Mouse (Mus musculus): Measurements from ENCODE around the gene Mettl7a3. TPM values are rescaled to one million over a fixed set of nuclear protein-coding genes. Genes with fewer than 3 reads are reported as not detected.

The Mettl7a3 gene
- polyA plus RNA-seq, 1 experiment from 2014 or later, result not detected

DNA sequence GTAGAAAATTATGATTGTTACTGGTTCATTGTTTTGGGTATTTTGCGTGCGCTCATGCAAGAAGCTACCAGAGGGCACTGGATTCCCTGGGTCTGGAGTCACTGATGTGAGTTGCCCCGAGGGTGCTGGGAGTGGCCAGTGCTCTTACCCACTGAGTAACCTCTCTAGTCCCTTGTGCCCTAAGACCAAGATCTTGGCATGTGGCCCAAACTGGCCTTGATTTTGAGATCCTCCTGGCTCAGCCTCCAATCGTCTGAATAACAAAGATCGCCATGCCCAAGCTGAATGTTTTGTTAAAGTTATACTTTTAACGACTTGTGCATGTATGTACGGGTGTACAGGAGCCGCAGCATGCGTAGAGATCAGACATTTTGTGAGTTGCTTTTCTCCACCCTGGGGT is 51.0 kb downstream of the Mettl7a3 start:
- Histone ChIP-seq H3K9ac (ENCODE audit: low read length) (no peak overlapping the region), H3K4me1 (ENCODE audit: control insufficient read depth, insufficient read depth, low read length) (0 out of 2 replicates have a peak, but pooled peaks cover 2% of the 10 kb centered on the region), H3K36me3 (ENCODE audit: control insufficient read depth, insufficient read depth, low read length) (no peaks in the 10 kb centered on the region), H3K4me2 (ENCODE audit: low read depth, severe bottlenecking) (no peak overlapping the region), H3K4me3 (ENCODE audit: low read depth, low read length) (no peak overlapping the region), H3K27ac (replicated peaks; ENCODE audit: low read depth, low read length) (no peak overlapping the region), H3K27me3 (ENCODE audit: control insufficient read depth, insufficient read depth, low read length) (no peaks in the 10 kb centered on the region), H3K9me3 (ENCODE audit: control insufficient read depth, low read length) (no peaks in the 10 kb centered on the region)
- DNase-seq (ENCODE audit: low spot score) (no peak), ATAC-seq (ENCODE audit: insufficient number of reproducible peaks, low FRiP score, low TSS enrichment, low read depth) (no peak)
- WGBS, result 89% methylated on average over 9 of the region's 9 CpGs

DNA sequence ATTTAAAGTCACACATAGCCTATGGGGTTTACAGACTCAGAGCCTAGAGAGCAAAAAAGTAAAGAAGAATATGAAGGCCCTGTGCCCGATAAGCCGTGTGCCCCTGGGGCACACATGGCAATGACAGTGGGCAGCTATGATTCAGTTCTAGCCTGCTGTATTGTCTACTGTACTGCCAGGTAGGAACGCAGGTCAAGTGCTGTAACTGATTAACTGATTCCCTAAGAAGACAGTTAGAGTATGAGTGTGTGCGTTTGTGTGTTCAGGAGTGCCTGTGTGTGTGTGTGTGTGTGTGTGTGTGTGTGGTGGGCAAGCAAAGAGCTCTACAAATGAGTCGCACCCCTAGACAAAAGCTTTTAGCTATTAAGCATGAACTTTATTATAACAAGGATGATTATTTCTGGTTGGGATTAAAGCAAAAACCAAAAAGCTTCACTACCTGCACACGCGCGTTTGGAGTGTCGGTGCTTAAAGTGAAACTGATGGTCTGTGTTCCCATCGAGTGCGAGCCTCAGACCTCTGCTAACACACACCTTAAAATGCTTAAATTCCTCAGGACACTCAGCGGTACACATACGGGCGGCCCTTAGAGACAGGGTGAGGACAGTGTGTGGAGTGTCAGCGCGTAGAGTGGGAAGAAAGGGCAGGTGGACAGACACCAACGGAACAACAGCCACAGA is 53.0 kb downstream of the Mettl7a3 start:
- Histone ChIP-seq H3K4me2 (ENCODE audit: low read depth, severe bottlenecking) (no peak overlapping the region), H3K4me1 (ENCODE audit: control insufficient read depth, insufficient read depth, low read length) (0 out of 2 replicates have a peak, but pooled peaks cover 2% of the 10 kb centered on the region), H3K9me3 (ENCODE audit: control insufficient read depth, low read length) (no peaks in the 10 kb centered on the region), H3K4me3 (ENCODE audit: low read depth, low read length) (no peak overlapping the region), H3K36me3 (ENCODE audit: control insufficient read depth, insufficient read depth, low read length) (no peaks in the 10 kb centered on the region), H3K27ac (replicated peaks; ENCODE audit: low read depth, low read length) (no peak overlapping the region), H3K27me3 (ENCODE audit: control insufficient read depth, insufficient read depth, low read length) (no peaks in the 10 kb centered on the region), H3K9ac (ENCODE audit: low read length) (no peak overlapping the region)
- ATAC-seq (ENCODE audit: insufficient number of reproducible peaks, low FRiP score, low TSS enrichment, low read depth) (no peak), DNase-seq (ENCODE audit: low spot score) (no peak)
- WGBS, result 94% methylated on average over 17 of the region's 17 CpGs

DNA sequence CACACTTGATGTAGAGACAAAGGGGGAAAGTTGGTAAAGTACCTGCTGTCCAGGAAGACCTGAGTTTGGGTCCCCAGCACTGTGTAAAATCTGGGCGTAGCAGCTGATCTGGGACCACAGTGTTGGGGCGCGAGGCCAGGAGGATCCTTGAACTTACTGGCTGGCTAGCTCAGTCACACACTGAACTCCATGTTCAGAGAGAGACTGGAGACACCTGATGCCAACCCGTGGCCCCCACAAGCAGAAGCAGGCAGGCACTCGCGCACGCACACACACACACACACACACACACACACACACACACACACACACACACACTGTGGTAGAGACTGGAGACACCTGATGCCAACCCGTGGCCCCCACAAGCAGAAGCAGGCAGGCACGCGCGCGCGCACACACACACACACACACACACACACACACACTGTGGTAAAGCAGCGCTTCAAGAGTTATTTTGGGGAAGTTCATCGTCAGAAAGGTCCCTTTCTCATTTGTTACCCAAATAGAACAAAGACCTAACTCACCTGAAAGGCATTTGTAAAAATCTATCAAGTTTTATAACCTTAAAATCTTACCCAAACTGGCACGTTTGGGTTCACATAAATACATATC is 53.6 kb downstream of the Mettl7a3 start:
- Histone ChIP-seq H3K4me2 (ENCODE audit: low read depth, severe bottlenecking) (no peak overlapping the region), H3K4me1 (ENCODE audit: control insufficient read depth, insufficient read depth, low read length) (0 out of 2 replicates have a peak, but pooled peaks cover 2% of the 10 kb centered on the region), H3K36me3 (ENCODE audit: control insufficient read depth, insufficient read depth, low read length) (no peaks in the 10 kb centered on the region), H3K9me3 (ENCODE audit: control insufficient read depth, low read length) (no peaks in the 10 kb centered on the region), H3K4me3 (ENCODE audit: low read depth, low read length) (no peak overlapping the region), H3K9ac (ENCODE audit: low read length) (no peak overlapping the region), H3K27me3 (ENCODE audit: control insufficient read depth, insufficient read depth, low read length) (no peaks in the 10 kb centered on the region), H3K27ac (replicated peaks; ENCODE audit: low read depth, low read length) (no peak overlapping the region)
- no peak for ATAC-seq (ENCODE audit: insufficient number of reproducible peaks, low FRiP score, low TSS enrichment, low read depth)
- no peak for DNase-seq (ENCODE audit: low spot score)
- 91% methylated on average over 16 of the region's 16 CpGs for WGBS

DNA sequence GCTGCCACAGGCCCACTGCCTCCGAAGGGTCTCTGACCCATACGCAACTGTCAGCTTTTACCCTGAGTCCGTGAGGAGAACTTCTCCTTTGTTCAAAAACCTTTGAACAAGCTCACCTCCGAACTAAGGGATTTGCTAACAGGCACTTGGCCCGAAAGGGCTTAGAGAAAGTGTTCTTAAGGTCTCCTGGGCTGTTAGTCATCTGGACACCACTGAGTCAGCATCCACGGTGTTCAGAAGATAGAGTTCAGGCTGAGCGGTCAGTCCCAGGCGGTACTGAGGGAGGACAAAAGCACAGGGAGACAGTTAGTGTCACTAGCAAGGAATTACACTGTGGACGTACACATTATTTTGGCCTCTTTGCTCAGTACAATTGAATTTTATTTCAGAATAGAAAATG is 54.2 kb downstream of the Mettl7a3 start:
- DNase-seq (ENCODE audit: low spot score) (no peak), ATAC-seq (ENCODE audit: insufficient number of reproducible peaks, low FRiP score, low TSS enrichment, low read depth) (no peak)
- Histone ChIP-seq H3K27me3 (ENCODE audit: control insufficient read depth, insufficient read depth, low read length) (no peaks in the 10 kb centered on the region), H3K4me2 (ENCODE audit: low read depth, severe bottlenecking) (no peak overlapping the region), H3K27ac (replicated peaks; ENCODE audit: low read depth, low read length) (no peak overlapping the region), H3K9me3 (ENCODE audit: control insufficient read depth, low read length) (no peaks in the 10 kb centered on the region), H3K9ac (ENCODE audit: low read length) (no peak overlapping the region), H3K4me3 (ENCODE audit: low read depth, low read length) (no peak overlapping the region), H3K36me3 (ENCODE audit: control insufficient read depth, insufficient read depth, low read length) (0 out of 2 replicates have a peak, but pooled peaks cover 2% of the 10 kb centered on the region), H3K4me1 (ENCODE audit: control insufficient read depth, insufficient read depth, low read length) (0 out of 2 replicates have a peak, but pooled peaks cover 2% of the 10 kb centered on the region)
- 70% methylated on average over 9 of the region's 9 CpGs for WGBS

Other genes with a start within 250 kb of the Mettl7a3 start
- 44.5 and 55.0 TPM in 2 replicates for gene Atf1, start 107.1 kb upstream of the Mettl7a3 start, polyA plus RNA-seq (2014; fragmentation: Nextera tagmentation; extraction: Ambion mirVana)
- gene Tmprss12, start 54.1 kb upstream of the Mettl7a3 start, polyA plus RNA-seq (2014; fragmentation: Nextera tagmentation; extraction: Ambion mirVana), result not detected in 2 replicates
- 1.9 and 3.0 TPM in 2 replicates for gene Mettl7a1, start 30.8 kb upstream of the Mettl7a3 start, polyA plus RNA-seq (2014; fragmentation: Nextera tagmentation; extraction: Ambion mirVana)
- gene Methig1, start 18.2 kb downstream of the Mettl7a3 start, polyA plus RNA-seq (2014; fragmentation: Nextera tagmentation; extraction: Ambion mirVana), result not detected in 2 replicates
- not detected in 2 replicates for gene Mettl7a2, start 18.3 kb downstream of the Mettl7a3 start, polyA plus RNA-seq (2014; fragmentation: Nextera tagmentation; extraction: Ambion mirVana)
- not detected in 2 replicates for gene Higd1c, start 29.6 kb downstream of the Mettl7a3 start, polyA plus RNA-seq (2014; fragmentation: Nextera tagmentation; extraction: Ambion mirVana)
- not detected in 2 replicates for gene Gm5475, start 87.2 kb downstream of the Mettl7a3 start, polyA plus RNA-seq (2014; fragmentation: Nextera tagmentation; extraction: Ambion mirVana)
- 19.5 and 24.3 TPM in 2 replicates for gene Slc11a2, start 90.1 kb downstream of the Mettl7a3 start, polyA plus RNA-seq (2014; fragmentation: Nextera tagmentation; extraction: Ambion mirVana)
- 30.6 and 31.4 TPM in 2 replicates for gene Letmd1, start 134.1 kb downstream of the Mettl7a3 start, polyA plus RNA-seq (2014; fragmentation: Nextera tagmentation; extraction: Ambion mirVana)
- gene Csrnp2, start 160.6 kb downstream of the Mettl7a3 start, polyA plus RNA-seq (2014; fragmentation: Nextera tagmentation; extraction: Ambion mirVana), result 27.8 and 28.1 TPM in 2 replicates
- 29.3 and 30.1 TPM in 2 replicates for gene Tfcp2, start 217.1 kb downstream of the Mettl7a3 start, polyA plus RNA-seq (2014; fragmentation: Nextera tagmentation; extraction: Ambion mirVana)

Data from limb, embryonic 11.5 days (tissue).